Mouse (Mus musculus): ENCODE data around the gene Nxpe5.

The Nxpe5 gene

DNA sequence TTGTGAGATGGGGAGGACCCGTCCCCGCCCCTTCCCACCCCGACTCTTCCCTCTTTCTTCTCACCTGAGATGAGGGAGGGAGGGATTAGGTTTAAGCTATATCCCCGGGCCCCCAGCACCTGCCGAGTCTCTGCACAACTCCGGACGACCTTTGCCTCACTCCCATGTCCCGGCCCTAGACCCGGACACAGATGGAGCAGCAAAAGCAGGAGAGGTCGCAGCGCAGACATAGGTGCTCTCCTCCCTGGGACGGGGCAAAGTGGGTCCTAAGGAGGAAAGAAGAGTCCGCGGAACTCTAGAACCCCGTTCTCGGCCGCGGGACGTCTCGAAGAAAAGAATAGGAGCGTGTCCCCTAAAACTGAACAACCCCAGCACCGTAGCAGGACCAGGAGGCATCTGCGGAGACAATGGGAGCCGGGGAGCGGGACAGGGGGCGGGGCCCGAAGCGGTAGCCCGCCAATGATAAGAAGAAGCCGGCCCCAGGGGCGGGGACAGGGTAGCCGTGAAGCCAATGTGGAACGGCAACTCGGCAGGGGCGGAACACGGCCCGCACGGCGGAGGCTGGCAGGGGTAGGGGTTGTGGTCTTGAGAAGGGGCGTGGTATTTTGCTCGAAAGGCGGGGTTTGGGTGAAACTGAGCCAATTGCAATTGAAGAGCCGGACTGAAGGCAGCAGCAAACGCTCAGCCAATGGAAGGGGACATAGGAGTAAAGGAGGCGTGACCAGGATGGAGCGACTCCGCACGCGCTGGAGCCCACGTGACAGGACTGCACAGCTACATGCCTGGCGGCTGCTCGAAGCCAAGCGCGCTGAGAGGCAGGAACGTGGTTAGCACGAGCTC, 54.1 kb downstream of the Nxpe5 start, which contains the start of the genes Gm43720, Gpc2 and Stag3:
Gene Gm43720, minus strand, starts transcription at position 374 of the 840 bp plus-strand sequence.
Gene Gpc2, minus strand, starts transcription at position 421 of the 840 bp plus-strand sequence.
Gene Stag3, plus strand, starts transcription at position 656 of the 840 bp plus-strand sequence.
- DNase-seq, result peak; percentile 99

DNA sequence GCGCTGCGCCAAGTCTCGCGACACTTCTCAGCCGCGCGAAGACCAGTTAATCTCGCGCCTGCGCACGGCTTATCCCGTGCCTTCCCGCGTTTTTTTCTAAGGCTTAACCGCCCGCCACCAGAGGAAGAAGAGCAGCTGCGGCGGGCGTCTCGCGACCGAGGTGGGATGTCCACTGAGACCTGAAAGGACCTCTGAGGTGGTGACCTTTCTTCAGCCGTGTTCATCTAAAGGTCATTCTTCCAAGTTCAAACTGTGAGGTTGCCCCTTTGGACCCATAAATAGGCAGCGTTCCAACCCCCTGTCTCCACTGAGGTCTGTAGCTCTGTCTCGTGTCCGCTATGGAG, 54.7 kb downstream of the Nxpe5 start:
- no peak for DNase-seq

GRCm38 (mm10) chr5:138280829-138281228, 55.1 kb downstream of the Nxpe5 start:
- DNase-seq, result no peak

- no peak for DNase-seq
These were observed 56.1 kb downstream of the Nxpe5 start for GRCm38 (mm10) chr5:138281798-138282197.

- no peak for DNase-seq
These were observed 57.8 kb downstream of the Nxpe5 start for GRCm38 (mm10) chr5:138283540-138283939.

- no peak for DNase-seq
These were observed 62.2 kb downstream of the Nxpe5 start for GRCm38 (mm10) chr5:138287861-138288260.

DNA sequence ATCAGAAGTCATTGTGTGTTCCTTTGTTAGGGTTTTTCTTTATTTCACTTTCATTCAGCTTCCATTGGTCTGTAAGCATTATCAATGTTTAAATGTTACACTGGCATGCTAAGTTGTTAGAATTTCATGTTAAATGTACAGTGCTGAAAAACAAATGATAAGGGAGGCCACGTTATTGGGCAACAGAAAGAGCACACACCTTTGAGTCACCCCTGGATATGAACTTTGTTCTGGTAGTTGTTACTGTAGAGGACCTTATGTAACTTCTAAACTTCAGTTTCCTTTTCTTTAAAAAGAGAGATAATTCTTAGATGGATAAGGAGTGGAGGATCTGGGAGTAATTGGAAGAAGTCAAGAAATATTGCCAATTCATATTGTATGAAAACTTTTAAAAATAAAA, 65.9 kb downstream of the Nxpe5 start:
- DNase-seq, result no peak

GRCm38 (mm10) chr5:138294158-138294557, 68.5 kb downstream of the Nxpe5 start:
- DNase-seq, result no peak

DNA sequence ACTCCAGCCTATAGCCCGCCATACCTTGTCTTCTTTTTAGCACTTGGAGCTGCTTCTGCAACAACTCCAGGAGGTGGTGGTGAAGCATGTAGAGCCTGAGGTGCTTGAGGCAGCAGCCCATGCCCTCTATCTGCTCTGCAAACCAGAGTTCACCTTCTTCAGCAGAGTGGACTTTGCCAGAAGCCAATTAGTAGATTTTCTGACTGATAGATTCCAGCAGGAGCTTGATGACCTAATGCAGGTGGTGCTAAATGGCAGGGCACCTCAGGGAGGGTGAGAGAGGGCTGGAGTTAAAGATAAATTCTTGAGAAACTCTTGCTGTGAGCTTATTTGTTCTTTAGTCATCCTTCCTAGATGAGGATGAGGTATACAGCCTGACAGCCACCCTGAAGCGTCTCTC, 73.9 kb downstream of the Nxpe5 start:
- DNase-seq, result no peak

Measured in embryo, embryonic 11 days (tissue).